16 mouse cellular contexts compared by ENCODE assay signal in genomic region chr16:35470096-35470495, GRCm38 (mm10). TPM values are rescaled to one million over a fixed set of nuclear protein-coding genes. Genes with fewer than 3 reads are reported as not detected.
DNase-seq lines count a peak whose midpoint lies in the region; ATAC-seq and TF ChIP-seq lines count a peak whose summit lies in the region.
"Had no signal": no experiment of that assay in that cellular context is flagged by ENCODE, and none has a peak within 500 bp of the region (broad histone marks: within the 10 kb centered on the region; RNA-seq: fewer than 3 reads in every experiment).

No protein-coding gene starts in this region.

- H3K27ac ChIP-seq in heart, adult 2 months = peak overlapping the region; percentile 38; the same call in 1 of the 2 replicates
- no peak overlapping the region for H3K27ac ChIP-seq in heart, embryonic 11.5 days (ENCODE audit: low read depth, low read length)
- peak overlapping the region; percentile 26; the same call in 1 of the 2 replicates for H3K27ac ChIP-seq in heart, embryonic 15.5 days
- H3K27ac ChIP-seq: embryonic facial prominence, embryonic 15.5 days; hindbrain, embryonic 15.5 days; liver, embryonic 13.5 days; midbrain, embryonic 15.5 days; stomach, embryonic 15.5 days had no signal

- peaks cover 13% of the 10 kb centered on the region; the same call in 1 of the 2 replicates for H3K4me1 ChIP-seq in heart, adult 2 months (ENCODE audit: control insufficient read depth, insufficient read depth, low read length)
- peaks cover 8% of the 10 kb centered on the region for H3K4me1 ChIP-seq in heart, embryonic 11.5 days (ENCODE audit: control insufficient read depth, insufficient read depth, low read length)
- peaks cover 30% of the 10 kb centered on the region for H3K4me1 ChIP-seq in heart, embryonic 15.5 days (replicated peaks)
- H3K4me1 ChIP-seq: liver, embryonic 13.5 days; stomach, embryonic 15.5 days had no signal

- no peak overlapping the region for H3K4me2 ChIP-seq in heart, embryonic 11.5 days
- H3K4me2 ChIP-seq in heart, embryonic 15.5 days = peak overlapping the region; percentile 11; the same call in 1 of the 2 replicates
- H3K4me2 ChIP-seq: embryonic facial prominence, embryonic 15.5 days; hindbrain, embryonic 15.5 days; liver, embryonic 13.5 days; midbrain, embryonic 15.5 days; stomach, embryonic 15.5 days had no signal

- no peaks in the 10 kb centered on the region for H3K79me2 ChIP-seq in heart, adult 2 months (replicated peaks; ENCODE audit: control insufficient read depth, insufficient read depth, low read length)

- no peak overlapping the region for H3K9ac ChIP-seq in heart, adult 2 months (ENCODE audit: low read depth, low read length)
- H3K9ac ChIP-seq in heart, embryonic 11.5 days (ENCODE audit: low read depth, low read length) = no peak overlapping the region
- no peak overlapping the region for H3K9ac ChIP-seq in heart, embryonic 15.5 days
- H3K9ac ChIP-seq: embryonic facial prominence, embryonic 15.5 days; hindbrain, embryonic 15.5 days; liver, embryonic 13.5 days; midbrain, embryonic 15.5 days; stomach, embryonic 15.5 days had no signal

- no peak for ATAC-seq in heart, embryonic 11.5 days (replicated peaks; ENCODE audit: insufficient number of reproducible peaks, low FRiP score, low TSS enrichment)
- ATAC-seq in heart, embryonic 15.5 days (replicated peaks; ENCODE audit: insufficient number of reproducible peaks, insufficient read depth, low FRiP score, low read depth) = no peak
- ATAC-seq: midbrain, embryonic 15.5 days had no signal

- H3K27me3 ChIP-seq in heart, adult 2 months (ENCODE audit: control insufficient read depth, insufficient read depth, low read length) = no peaks in the 10 kb centered on the region
- H3K27me3 ChIP-seq in heart, embryonic 11.5 days (ENCODE audit: control insufficient read depth, insufficient read depth, low read length) = no peaks in the 10 kb centered on the region
- no peaks in the 10 kb centered on the region for H3K27me3 ChIP-seq in heart, embryonic 15.5 days
- H3K27me3 ChIP-seq: embryonic facial prominence, embryonic 15.5 days; hindbrain, embryonic 15.5 days; liver, embryonic 13.5 days; midbrain, embryonic 15.5 days; stomach, embryonic 15.5 days had no signal

- intact Hi-C loops in heart, adult 2 months (cut with DNase I) = no loop called here
- intact Hi-C loops in left cerebral cortex, postnatal 36 days (cut with DNase I) = no loop called here

- H3K9me3 ChIP-seq in heart, embryonic 11.5 days (replicated peaks; ENCODE audit: control insufficient read depth, low read length) = no peaks in the 10 kb centered on the region
- H3K9me3 ChIP-seq in heart, embryonic 15.5 days (replicated peaks) = no peaks in the 10 kb centered on the region
- H3K9me3 ChIP-seq: embryonic facial prominence, embryonic 15.5 days; hindbrain, embryonic 15.5 days; liver, embryonic 13.5 days; midbrain, embryonic 15.5 days; stomach, embryonic 15.5 days had no signal

- no peaks in the 10 kb centered on the region for H3K36me3 ChIP-seq in heart, adult 2 months (ENCODE audit: control insufficient read depth, insufficient read depth, low read length)
- no peaks in the 10 kb centered on the region for H3K36me3 ChIP-seq in heart, embryonic 11.5 days (ENCODE audit: control insufficient read depth, insufficient read depth, low read length)
- no peaks in the 10 kb centered on the region for H3K36me3 ChIP-seq in heart, embryonic 15.5 days
- H3K36me3 ChIP-seq: hindbrain, embryonic 15.5 days; midbrain, embryonic 15.5 days; stomach, embryonic 15.5 days had no signal

- 11% methylated on average over 8 of the region's 8 CpGs for whole genome bisulfite sequencing in heart, adult 2 months
- 70% methylated on average over 8 of the region's 8 CpGs for WGBS in heart, embryonic 11.5 days (ENCODE audit: insufficient replicate concordance)
- 27% methylated on average over 8 of the region's 8 CpGs for WGBS in heart, embryonic 15.5 days

- TF ChIP-seq CTCF in heart, adult 2 months (IDR thresholded peaks at IDR 0.05) = no peak

- H3K4me3 ChIP-seq in heart, adult 2 months = no peak overlapping the region
- H3K4me3 ChIP-seq in heart, embryonic 11.5 days (ENCODE audit: low read depth, low read length) = no peak overlapping the region
- no peak overlapping the region for H3K4me3 ChIP-seq in heart, embryonic 15.5 days
- H3K4me3 ChIP-seq: embryonic facial prominence, embryonic 15.5 days; hindbrain, embryonic 15.5 days; liver, embryonic 13.5 days; midbrain, embryonic 15.5 days; stomach, embryonic 15.5 days had no signal

- DNase-seq in heart, adult 2 months = peak in 1 of 2 experiments; percentile 35
- peak; percentile 24 to 33 for DNase-seq in left cerebral cortex, postnatal 36 days (ENCODE audit: low spot score in 2 of 2)
- DNase-seq in left cerebral cortex, adult 11 months (ENCODE audit: low spot score) = no peak
- DNase-seq in brain, adult 2 months (ENCODE audit: low read depth, low spot score) = peak; percentile 48
- no peak for DNase-seq in ovary, postnatal 14 days (ENCODE audit: low spot score)
- DNase-seq in cerebellum, adult 11-12 months = no peak
- DNase-seq: cerebellum, adult 2 months; liver, embryonic 13.5 days; spleen, adult 18-20 months; thymus, postnatal 14 days had no signal

- TF ChIP-seq POLR2A in heart, adult 2 months (IDR thresholded peaks at IDR 0.05; ENCODE audit: insufficient read depth, low read depth, low read length) = no peak

- no peak for TF ChIP-seq EP300 in heart, adult 2 months (IDR thresholded peaks at IDR 0.05; ENCODE audit: insufficient read depth, low read depth, low read length)

RNA-seq across cellular contexts. Expression of gene Pdia5, which starts 20.6 kb away (rescaled TPM):
- 1 to 10 TPM; 4.1 to 5.0 TPM for total RNA-seq in heart, adult 2 months (2021)
- 4.4 and 4.8 TPM in 2 replicates for polyA plus RNA-seq in heart, adult 2 months (2012; rRNA removed)
- polyA plus RNA-seq in heart, embryonic 11.5 days (2014; fragmentation: Nextera tagmentation; extraction: Ambion mirVana) = 12.9 and 15.0 TPM in 2 replicates
- 1 to 10 TPM; 3.1 to 6.7 TPM for total RNA-seq in left cerebral cortex, postnatal 36 days (2021)
- polyA plus RNA-seq in heart, embryonic 15.5 days (2015; fragmentation: Nextera tagmentation; extraction: Ambion mirVana) = 26.7 and 33.4 TPM in 2 replicates

Comparison
In these comparisons a context has a peak if more than half of its experiments do, and no peak if none do; other contexts are left out.
1. DNase-seq: peak in left cerebral cortex, postnatal 36 days (2 of 2) and brain, adult 2 months (single experiment); none in left cerebral cortex, adult 11 months (single experiment), ovary, postnatal 14 days (single experiment) and cerebellum, adult 11-12 months (single experiment).